Mouse (Mus musculus): Measurements from ENCODE around the gene Stpg4.
A peak's percentile ranks its signal among the peaks of the same experiment; 100 is the strongest.

Gene Stpg4

DNA sequence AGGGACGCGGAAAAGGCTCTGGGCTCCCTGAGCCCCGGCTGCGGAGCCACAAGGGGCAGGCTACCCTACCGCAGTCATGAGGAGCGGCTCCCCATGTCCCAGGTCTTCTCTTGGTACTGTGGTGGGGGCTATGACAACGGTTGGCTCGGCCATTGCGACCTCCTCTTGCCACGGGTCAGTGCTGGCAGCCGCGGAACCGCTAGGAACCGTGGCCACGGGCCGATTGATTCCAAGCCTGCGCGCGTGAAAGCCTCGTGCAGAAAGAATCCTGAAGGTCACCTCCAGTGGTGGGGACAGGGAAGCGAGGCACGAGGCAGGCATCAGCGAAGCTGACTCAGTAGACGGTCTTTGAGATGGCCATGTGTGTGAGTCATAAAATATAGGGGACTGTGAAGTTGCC, at the start of gene Stpg4:
Gene Stpg4, minus strand, starts transcription at position 231 of the 400 bp plus-strand sequence.
- no peak for DNase-seq

DNA sequence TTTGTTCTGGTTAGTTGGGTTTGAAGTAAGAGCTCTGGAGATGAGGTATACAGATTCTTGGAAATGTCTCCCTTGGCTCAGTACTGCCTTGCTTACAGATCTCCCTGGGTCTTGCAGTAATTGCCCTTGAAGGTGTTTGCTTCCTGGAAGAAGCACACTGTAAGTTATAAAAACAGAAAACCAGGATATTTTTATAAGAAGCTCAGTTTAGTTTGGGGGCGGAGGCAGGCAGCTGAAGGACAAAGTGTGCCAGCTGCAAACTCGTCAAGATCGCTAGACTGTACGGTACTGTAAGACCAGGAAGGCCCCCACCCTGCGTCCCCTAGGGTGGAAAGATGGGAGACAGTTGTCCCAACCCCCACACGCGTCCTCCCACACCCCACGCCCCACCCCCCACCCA, 47.8 kb upstream of the Stpg4 start:
- DNase-seq: no peak

DNA sequence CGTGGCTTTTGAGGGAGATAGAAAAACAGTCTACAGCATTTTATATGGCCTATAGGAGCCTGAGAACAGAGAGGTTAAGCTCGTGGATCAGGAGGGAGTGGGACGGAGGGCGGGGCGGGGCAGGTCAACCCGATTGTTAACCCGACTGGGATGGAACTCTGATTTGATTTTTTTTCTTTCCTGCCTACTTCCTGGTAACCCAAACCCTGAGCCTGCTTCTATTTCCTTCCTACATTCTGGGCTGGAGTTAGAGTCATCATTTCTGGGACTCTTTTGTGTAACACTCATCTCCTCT, 46.9 kb upstream of the Stpg4 start:
- no peak for DNase-seq

DNA sequence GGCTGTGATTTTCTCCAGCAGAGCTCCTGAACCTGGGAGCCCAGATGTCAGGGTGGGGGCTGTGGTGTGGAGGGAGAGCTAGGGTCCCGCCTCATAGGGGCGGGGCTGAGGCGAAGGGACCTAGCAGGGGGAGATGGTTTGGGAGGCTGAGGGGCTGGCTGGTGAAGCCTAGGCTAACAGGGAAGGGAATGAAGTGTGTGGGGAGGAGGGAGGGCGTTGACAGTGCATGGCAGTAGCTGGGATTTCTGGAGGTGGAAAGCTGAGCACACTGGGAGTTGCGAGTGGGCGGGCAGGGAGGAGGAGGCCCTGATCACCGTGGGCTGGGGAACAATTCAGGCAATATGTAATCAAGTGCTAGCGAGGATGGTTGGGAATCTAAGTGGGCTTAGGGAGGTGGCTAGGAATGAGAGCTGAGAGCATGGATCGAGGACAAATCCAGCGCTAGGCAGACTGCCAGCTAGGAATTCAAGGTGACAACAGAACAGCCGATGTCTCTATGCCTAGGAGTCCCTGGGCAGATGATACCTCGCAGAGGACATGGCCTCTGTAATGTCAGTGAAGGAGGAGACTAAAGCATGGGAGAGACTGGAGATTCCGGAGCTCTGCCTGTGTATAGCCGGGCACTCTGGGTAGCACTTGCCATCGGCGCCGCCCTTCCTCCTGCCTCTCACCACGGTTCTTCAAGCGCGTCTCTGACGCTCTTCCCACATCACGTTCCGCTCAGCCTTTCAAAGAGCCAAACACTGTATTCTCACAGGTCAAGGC, 46.4 kb upstream of the Stpg4 start:
- DNase-seq: peak in 1 of 2 experiments; percentile 15

DNA sequence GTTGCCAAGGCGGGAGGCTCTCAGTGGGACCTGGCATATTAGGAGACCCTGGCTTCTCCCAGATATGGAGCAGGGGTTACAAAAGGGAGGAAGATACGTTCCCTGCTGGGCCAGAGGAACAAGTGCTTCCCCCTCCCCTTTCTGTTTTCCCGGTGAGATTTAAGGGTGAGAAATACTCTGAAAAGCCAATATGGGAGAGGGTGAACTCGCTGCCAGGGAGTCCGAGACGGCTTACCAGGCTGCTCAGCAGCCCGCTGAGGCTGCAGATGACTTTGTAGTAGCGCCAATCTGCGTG, 45.8 kb upstream of the Stpg4 start:
- no peak for DNase-seq

DNA sequence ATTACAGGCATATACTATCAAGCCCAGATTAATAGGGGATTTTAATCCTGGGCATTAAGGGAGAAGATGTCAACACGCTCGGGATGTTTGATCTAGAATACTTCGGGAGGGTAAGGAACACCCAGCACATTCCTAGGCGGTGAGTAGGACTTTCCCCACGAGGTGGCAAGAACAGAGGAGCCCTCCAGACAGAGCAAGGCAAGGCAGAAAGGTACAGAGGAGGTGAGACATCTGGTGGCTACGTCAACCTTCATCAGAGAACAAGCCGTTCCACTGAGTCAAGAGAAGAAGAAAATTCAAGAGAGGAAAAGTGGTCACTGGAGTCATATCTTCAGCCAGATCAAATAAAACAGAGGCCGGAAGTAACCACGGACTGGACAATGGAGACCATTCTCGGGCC, 45.3 kb upstream of the Stpg4 start:
- DNase-seq: no peak

DNA sequence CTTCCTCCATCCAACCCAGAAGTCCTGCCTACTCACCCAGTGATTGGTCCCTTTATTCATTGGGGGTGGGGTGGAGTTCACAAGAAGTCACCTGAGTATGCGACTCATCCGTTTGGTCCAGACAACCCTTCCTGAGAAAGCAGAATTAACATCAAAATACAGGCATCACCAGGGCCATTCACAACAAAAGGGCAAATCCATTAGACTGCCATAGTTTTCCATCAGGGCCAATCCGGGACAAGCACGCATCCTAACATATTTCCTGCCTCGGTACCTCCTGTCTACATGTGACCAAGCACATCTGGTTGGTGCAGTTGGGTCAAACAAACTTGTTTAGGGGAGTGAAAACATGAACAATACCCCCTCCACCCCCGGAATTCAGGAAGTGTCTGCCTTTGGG, 44.1 kb upstream of the Stpg4 start:
- DNase-seq: no peak

DNA sequence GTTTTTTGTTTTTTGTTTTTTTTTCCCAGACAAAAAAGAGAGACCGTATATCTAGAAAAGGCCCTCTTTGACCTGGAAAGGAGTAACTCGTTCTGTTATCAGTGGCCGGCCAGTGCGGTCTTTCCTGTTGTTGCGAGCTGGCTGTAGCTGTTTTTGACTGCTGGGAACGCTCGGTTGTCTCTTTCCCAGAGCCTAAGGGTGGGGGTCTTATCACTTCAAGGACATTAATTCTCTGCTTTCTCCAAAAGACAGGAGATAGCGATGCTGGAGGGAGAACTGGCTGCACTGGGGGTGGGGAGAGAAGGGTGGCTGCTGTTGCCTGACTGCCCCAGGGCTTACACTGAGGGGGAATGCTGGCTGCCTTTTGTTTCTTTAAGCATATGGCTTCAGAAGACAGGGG, 43.3 kb upstream of the Stpg4 start:
- no peak for DNase-seq

DNA sequence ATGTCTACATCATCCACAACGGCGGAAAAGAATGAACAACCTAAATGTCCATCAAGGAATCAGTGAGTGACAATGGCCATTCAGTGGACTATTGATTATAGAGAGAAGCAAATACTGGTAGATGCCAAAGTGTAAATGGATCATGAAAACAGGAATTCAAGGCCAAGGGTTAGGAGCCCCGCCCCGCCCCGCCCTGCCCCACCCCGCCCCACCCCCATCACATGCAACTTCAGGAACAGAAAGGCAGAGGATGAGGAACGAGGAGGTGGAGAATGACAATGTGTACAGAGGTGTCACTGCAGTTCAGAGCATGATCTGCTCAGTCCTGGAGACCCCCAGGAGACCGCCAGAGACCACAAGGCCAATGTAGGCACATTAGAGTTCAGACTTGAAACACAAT, 42.7 kb upstream of the Stpg4 start:
- no peak for DNase-seq

DNA sequence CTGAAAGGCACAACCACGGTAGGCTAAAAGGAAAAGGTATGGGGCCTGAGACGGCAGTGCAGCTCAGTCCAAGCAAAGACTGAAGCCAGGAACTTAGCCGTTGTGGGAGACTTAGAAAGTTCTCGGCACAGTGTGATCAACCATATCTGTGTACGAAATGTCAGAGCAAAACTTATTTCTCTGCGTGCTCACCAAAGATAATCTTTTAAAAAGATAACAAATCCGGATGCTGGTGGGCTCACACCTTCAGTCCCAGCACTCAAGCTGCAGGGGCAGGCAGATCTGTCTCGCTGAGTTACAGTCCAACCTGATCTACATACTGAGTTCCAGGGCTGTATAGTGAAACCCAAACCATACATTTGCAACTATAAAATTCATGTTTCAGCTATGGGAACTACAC, 41.9 kb upstream of the Stpg4 start:
- DNase-seq: no peak

DNA sequence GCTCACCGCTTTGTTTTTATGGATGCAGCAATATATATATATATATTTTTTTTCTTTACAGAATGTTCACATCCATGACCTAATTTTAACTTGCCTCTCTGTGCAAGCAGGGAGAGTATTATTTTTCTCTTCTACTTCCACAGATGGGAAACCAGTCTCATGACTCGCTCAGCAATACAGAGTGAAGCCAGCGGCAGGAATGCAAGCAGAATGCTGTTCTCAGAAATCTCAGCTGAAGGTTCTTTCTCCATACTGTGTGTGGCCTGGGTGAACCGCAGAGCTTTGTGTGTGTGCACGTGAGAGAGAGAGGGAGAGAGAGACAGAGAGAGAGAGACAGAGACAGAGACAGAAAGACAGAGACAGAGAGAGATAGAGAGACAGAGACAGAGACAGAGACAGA, 41.1 kb upstream of the Stpg4 start:
- DNase-seq: no peak

DNA sequence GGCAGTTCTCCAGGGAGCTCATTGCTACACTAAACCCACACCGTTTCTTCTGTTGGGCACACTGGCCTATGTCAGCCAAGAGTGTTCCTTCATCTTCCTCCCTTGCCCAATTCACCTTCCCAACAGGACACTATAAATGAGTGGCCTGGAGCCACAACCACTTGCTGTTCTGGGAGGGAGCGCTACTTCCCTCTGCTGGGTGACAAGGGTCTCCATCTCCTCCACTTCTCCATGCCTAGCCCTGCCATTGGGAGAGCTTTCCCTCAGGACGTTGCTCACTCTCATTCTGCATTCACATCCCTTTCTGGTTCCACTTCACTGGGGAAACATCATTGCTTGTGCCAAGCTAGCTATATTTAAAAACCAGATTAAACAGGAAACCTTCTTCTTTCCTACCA, 34.0 kb upstream of the Stpg4 start:
- no peak for DNase-seq

DNA sequence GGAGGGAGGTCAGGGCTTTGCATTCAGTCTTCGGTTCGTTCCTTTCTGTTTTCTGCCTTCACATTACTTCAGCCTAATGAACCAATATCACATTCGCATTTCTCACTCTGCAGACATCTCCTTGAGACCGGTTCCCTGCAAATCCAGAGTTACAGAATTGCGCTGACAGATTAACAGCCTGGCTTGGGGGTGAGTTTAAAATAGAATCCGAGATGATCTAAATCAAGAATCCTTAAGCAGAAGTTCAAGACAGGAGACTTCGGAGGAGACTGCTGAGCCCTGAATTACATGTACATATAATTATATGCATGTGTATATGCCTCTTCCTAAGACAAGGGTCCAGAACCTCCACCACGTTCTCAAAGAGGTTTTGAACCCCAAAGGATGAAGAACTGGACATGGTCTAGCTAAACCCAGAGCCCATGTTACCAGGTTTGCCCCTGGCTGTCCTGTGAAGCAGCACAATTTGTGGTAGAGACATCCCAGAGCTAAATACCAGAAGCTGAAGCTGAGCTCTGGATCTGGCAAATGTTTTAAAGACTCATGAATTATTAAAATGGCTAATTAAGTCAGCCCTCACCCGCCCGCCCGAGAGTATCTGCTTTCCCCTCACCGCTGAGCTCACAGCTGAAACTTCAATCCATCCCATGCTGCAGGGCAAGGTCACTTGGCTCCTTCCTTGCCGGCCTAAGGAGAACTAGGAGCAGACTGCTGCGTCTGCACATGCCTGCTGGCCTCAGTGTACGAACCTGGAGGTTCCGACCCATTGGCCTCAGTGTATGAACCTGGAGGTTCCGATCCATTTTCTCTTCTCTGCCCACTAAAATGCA, 33.3 kb upstream of the Stpg4 start:
- no peak for DNase-seq

DNA sequence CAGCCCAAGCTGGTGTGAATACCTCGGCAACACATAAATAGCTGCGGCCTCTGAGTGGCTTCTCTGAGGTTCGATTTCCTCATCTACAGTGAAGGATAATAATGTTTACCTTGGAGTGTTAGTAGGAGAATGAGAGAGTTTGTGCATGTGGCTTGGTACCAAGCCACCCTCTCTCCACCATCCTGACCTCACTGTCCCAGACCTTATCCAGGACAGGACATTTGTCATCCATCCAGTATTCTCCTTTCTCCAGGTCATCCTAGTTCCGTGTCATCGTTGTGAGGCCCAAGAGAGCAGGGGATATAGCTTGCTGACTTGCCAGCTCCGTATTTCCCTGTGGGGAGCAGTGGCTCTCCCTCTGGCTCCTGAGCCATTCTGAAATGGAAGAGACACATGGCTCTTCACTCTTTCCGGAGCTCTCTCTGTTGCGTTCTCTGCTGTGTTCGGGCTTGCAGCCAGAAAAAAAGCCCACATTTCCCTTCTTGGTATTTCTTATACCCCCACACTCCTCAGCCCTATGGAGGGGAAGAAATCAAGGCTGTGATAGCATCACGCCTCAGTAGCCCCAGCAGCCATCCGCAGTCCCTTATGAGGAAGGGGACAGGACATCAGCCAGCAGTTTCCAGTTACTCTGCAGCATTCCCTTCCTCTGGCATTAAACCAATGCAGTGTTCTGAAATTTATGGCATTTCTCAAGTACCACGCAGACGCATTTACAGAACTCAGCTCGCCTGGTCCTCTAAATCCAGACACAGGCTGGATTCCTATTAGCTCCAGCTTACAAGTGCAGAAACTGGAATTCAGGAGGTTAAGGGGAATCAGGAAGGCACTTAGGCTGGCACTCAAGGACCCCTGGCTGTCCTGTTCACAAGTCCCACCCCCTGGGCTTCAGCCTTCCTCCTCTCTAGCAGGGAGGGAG, 32.5 kb upstream of the Stpg4 start:
- DNase-seq: no peak

DNA sequence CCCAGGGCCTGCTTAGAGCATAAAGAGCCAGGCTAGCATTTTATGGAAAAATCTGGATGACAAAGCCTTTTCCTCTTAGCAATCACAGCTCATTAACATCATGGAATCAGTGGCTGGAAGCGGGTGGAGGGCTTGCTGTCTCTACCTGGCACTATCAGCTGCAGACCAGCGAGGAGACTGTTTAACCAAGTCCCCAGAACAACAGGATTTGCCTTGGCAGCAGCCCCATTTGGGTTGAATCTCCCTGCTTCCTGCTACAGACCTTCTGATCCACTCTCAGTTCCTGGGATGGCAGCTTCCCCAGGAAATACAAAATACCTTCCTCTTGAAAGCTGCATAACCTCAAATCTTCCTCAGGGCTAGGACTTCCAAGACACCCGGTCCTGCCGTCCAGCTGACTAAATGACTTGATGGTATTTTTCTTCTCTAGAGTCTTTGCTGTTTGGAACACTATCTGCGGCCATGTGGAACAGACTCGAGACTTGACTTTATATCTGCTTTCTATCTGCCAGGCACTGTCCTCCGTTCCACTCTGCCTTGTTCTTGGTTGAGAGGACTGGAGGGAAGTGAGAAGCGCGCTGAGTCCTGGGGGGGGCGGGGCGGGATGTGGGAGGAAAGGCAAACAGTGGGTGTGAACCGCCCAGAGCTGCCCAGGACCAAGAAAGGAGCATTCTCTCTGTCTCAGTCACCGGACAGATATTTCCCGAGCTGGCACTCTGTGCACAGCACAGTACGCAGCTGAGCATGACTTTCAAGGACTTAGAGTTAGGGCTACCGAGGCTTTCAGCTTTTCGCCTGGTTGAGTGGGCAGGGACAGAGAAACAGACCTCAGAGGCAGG, 31.6 kb upstream of the Stpg4 start:
- DNase-seq: no peak

DNA sequence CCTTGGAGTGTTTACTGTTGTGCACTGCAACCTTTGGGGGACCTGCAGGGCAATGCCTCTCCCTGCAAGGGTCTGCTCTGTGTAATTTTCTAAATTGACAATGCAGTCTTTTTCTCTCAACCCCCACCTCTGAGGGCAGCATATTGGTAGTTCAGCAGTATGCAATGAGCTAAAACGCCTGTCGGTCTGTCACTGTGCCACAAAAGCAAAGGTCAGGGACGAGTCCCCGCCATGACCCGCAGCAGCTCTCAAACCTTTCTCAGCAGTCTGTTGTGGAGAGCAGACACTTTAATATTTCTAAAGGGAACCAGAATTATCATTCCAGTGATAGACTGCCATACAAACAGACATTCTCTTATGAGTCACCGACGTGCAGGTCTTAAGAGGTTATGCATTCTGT, 30.4 kb upstream of the Stpg4 start:
- no peak for DNase-seq

DNA sequence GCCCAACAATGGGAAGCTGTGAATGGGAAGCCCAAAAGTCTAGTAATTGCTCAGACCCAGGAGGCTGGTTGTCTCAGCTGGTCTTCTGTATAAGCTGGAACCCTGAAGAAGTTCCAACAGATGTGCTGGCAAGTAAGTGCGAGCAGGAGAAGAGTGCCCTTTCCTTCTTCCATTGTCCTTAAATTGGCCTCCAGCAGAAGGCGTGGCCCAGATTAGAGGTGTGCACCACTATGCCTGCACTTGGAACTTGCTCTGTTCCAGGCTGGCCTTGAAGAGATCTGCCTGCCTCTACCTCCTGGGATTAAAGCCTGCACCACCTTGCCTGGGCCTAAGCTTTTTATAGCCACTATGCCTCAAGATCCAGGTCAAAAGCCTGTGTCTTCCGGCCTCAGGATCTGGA, 26.6 kb upstream of the Stpg4 start:
- no peak for DNase-seq

DNA sequence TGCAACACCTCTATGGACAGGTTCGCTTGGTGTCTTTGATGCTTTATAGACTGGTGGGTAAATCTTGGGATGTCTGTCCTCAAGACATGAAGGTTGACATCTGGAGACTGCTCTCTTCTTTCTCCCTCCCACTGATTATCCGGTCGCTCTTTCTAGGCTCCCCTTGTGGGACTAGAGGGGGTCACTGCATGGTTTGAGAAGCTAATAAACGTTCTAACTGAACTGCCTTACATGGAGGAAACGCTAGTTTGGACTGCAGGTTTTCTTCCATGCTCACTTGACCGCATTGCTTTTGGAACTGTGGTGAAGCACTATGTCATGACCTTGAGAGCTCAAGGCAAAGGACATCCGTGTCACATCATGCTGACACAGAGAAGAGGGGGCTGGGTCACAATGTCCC, 25.8 kb upstream of the Stpg4 start:
- no peak for DNase-seq

DNA sequence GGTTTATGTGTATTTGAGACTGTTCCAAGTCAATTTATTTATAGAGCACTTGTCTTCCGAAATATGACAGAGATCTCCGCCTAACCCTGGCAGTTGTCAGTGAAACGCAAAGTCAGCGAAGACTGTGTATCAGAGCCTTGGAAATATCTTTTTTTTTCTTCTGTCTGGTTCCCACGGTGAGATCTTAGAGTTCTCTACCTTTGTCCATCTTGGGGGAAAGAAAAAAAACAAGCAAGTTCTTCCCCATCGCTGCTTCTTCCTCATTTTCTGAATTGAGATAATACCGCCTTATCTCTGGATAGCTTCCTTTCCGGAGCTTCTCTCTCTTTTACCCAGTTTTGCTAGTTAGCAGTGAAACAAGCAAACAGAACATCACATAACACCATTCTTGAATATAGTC, 21.3 kb upstream of the Stpg4 start:
- DNase-seq: no peak

DNA sequence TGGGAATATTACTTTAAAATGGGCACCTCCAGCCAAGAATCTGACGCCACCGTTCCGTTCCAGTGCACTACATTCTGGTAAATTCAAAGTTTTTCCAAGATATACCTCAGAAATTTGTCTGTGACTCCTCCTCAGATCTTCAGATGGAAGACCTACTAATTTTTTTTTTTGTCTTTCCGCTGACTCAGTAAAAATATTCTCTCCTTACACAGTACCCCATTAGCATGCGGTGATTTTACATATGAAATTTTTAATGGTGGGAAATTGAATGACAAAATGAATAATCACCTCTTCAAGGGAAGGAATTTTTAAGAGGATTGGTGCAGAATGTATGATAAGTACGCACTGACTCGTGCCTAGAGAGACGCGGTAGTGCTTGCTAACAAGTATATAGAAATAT, 20.8 kb upstream of the Stpg4 start:
- DNase-seq: no peak

DNA sequence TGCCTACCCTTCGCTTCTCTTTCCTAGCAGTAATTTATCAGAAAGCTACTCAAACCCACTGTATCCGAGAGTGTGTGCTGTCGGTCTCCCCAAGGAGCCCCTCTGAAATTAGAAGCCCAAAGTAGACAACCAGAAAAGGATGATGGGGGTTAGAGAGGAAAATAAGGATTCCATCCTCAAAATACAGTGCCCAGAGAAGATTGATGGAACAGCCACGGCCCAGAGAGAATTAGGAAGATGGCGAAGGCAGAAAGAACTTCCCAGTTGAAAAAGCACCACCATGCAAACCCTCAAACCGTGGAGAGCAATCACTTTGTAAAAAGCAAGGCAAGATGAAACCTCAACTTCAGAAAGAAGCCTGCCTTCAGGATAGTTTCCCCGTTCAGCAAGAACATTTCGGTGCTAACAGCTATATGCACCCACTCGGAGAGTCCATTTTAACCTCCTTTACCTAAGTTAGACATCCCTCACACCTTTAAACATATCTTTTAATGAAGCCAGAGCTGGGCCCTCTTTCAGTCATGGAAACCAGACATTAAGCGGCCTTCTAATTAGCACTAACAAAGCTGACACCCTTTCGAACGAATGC, 20.2 kb upstream of the Stpg4 start:
- no peak for DNase-seq
